Mouse (Mus musculus) liver, adult (tissue): ENCODE results near the gene Gm34653.

Experiments
- GATA4 ChIP-seq: IDR thresholded peaks from 2 replicates; pipeline ENCODE4 v1.6.1; 2014; ENCODE audit warnings: mild to moderate bottlenecking, low read length; ENCODE audit not compliant: insufficient replicate concordance

Gene Gm34653

DNA sequence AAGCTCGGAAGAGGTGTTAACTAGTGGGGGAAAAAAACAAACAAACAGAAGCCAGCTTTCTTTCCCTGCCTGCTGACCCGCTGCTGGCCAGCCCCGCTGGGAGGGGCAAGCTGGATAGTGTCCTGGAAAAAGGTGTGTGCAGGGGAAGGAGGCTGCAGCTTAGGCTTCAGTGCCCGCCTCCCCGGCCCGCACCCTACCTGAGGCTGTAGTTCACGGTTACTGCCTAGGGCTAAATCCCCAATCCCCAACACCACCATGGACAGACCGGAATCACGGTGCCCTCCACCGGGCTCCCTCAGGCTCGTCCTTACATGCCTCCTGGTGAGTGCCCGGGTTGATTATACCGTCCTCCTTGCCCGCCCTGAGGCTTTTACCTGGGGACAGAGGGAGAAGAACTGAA, 41.5 kb downstream of the Gm34653 start, which contains the start of gene Cutal:
Gene Cutal (plus strand): TSS at position 126 of the 400 bp plus-strand sequence.
- no peak for TF ChIP-seq GATA4

DNA sequence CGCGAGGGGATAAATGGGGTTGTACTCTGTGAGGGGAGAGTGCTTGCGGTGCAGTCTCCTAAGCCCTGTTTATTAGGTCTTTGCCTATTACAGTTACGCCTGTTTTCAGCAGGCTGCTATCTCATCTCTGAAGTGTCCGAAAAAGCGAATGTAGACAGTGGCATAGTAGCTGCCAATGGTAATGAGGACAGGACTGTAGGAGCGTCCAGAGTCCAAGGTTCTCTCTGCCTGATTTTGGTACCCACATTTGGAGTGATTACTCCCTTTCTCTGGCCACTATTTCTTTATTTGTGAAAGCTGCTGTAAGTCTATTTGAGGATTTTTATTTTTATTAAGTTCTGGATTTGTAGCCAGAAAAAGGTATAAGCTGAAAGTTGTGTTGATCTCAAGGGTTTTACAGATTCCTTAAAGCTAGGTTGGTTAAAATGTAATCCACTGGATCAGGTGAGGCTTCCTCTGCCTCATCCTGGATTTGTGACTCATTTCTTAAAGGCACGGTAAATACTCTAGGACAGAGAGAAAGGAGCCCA, 42.1 kb downstream of the Gm34653 start, which contains the start of gene Psmd5:
Gene Psmd5 (minus strand): TSS at position 153 of the 530 bp plus-strand sequence.
- no peak for TF ChIP-seq GATA4

DNA sequence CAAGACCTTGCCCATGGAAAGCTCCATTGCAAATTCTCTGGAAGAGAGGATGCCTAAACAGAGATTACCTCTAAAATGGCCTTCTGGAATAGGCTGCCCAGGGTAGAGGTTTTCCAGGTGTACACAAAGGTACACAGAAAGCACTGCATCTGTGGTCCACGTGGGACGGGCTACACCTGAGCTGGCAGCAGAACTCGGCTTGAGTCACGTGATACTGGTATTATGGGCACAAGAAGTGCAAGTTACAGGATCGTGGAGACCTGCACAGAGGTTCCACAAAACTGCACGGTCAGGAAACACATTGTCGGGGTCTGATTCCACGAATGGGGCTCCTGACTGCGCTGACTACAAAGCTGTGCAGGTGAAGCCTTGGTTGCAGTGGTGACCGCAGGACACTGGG, 47.2 kb downstream of the Gm34653 start:
- TF ChIP-seq GATA4 = no peak

DNA sequence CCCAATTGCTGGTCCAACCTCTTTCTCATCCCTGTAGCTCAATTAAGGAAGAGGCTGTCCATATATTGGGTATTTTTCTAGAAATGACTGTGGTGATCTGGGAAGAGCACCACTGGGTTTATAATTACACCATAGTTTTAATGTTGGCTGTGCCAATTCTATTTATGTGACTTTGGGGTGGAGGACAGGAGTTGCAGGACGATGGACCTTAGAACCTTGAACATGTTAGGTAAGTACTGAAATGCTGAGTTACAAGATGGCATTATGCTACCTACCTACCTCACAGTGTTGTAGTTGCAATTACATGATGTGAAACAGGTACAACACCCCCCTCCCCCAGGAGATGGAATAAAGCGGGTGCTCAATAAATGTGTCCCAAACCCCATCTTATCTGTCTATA, 50.0 kb downstream of the Gm34653 start:
- TF ChIP-seq GATA4 = no peak

DNA sequence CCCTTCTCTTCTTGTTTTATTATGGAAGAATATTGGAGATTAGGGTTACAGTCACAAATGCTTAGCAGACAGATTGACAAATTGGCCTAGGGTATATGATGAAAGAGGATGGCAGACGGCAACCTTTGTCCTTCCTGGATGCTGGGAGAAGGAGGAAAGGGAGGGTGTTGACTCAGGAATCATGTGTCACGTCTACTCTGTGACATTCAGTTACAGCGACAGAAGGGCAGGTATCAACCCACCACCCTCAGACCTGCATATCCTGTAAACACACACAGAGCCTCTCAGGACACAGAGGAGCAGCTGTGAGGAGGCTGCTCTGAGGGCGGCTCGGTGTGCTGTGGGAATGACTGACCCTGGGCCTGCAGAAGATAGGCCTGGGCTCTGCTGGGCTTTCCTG, 50.4 kb downstream of the Gm34653 start:
- no peak for TF ChIP-seq GATA4

DNA sequence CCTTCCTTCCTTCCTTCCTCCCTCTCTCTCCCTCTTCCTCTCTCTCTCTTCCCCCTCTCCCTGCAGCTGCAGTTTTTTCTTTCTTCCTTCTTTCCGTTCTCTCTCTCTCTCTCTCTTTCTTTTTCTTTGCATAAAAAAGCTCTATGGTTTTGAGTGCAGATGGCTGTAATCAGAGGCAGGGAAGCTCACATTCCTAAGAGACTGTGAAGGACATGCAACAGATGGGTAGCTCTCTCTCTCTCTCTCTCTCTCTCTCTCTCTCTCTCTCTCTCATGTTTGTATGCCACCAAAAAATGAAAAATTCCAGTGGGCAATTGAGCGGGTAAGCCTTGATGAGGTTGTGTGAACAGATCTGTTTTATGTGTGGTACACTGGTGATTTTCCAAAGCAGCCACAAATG, 51.4 kb downstream of the Gm34653 start:
- TF ChIP-seq GATA4 = no peak
